Mouse (Mus musculus): ENCODE measurements at regions not wholly inside any gene's neighbourhood (a gene's known extent, or its start where the extent isn't known, plus 50 kb on each side); places are given as distances from the start of the nearest gene placed in this dataset.

DNA sequence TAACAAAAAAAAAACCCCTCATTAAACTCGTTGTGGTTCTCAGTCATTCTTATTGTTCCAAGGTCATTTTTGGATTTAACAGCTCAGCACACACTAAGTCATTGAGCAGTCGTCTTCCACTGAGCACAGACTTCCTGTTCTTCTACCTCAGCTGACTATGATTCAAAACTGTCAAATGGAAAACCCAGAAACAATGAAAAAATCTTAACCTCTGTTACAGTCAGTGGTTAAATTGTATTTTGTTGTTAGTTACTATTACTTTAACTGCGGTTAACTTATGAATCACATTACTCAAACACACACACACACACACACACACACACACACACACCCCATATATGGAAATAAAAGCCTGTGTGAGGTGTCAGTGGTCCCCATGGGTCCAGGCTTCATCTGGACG is 92.5 kb upstream of the Trpm1 start:
- DNase-seq, result no peak
- intact Hi-C loops (cut with DNase I), result loop anchor here (5.0 kb wide), 1 partner anchor 91 kb away; the partner anchor contains the start of gene Trpm1

DNA sequence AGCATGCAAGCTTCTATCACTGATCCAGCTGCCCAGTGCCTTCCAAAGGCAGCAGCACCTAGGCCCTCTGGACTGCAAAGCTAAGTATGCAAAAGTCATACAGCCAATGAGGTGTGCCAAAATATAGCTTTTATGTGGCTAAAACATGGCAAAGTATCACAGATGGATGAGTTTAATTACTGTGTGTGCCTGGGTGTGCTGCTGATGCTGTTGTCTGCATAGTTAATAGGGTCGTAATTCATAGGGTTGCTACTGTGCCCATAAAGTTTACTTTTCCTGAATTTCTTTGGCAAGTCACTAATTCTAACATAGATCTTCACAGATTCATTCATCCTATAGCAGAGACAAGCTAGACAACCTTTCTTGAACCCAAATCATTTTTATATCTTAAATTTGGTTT is 93.1 kb upstream of the Trpm1 start:
- intact Hi-C loops (cut with DNase I), result loop anchor here (5.0 kb wide), 1 partner anchor 92 kb away; the partner anchor contains the start of gene Trpm1
- DNase-seq, result no peak

DNA sequence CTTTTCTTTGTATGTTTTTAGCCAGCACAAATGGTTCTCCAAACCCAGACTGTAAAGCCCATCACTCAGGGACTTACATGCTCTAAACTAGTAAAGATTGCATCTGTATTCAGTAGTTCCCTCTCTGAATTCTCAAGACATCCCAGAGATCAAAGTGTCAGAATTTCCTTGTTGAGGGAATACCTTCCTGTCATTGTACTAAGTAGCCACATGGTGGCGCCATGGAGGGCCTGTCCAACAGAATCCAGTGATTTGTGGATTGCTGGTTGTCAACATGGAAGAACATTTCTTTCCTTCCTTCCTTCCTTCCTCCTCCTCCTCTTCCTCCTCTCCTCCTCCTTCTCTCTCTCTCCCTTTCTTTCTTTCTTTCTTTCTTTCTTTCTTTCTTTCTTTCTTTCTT is 93.6 kb upstream of the Trpm1 start:
- no peak for DNase-seq
- intact Hi-C loops (cut with DNase I), result loop anchor here (5.0 kb wide), 1 partner anchor 92 kb away; the partner anchor contains the start of gene Trpm1

DNA sequence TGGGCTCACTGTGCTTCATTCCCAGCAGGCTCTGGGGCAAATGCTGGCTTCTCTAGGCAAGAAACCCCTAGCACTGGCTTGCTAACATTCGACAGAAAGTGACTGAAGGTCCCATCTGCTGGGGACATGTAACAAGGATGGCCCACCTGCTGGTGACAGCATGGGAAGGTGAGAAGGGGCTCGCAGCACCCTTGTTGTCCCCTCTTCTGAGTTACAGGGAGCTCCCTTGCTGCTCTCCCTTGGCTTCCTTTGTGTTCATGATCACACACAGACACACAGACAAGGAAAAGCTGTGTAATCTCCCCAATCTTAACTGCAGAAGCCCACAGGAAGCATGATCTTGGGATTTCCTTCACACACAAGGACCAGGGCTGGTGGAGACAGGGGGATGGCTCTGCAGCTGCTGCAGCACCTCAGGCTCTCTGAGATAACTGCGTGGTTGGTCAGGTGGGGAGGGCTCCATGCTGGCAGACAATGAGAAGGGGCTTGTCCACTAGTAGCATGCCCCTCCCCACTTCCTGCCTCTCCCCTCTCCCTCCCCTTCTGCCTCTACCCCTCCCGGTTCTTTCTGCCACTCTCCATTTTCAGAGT is 95.3 kb upstream of the Trpm1 start:
- intact Hi-C loops (cut with DNase I), result no loop called here
- DNase-seq, result peak in 1 of 2 experiments; percentile 6

DNA sequence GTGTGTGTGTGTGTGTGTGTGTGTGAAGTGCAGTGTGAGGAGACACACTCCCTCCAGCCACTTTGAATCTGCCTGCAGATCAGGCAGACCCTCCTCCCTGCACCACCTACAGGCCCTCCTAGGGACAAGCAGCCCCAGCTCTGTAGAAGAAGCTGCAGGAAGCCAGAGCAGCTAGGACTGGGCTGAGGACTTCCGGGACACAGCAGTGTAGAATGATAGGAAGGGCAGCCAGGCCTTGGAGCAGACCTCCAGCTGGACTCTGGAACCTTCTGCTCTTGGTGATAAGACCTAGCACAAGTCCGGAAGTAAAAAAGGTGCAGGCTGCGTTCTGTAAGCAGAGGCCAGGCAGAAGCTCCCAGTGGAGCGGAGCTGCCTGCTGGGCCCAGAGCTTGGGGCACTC is 95.8 kb upstream of the Trpm1 start:
- intact Hi-C loops (cut with DNase I), result no loop called here
- peak in 1 of 2 experiments; percentile 10 for DNase-seq

DNA sequence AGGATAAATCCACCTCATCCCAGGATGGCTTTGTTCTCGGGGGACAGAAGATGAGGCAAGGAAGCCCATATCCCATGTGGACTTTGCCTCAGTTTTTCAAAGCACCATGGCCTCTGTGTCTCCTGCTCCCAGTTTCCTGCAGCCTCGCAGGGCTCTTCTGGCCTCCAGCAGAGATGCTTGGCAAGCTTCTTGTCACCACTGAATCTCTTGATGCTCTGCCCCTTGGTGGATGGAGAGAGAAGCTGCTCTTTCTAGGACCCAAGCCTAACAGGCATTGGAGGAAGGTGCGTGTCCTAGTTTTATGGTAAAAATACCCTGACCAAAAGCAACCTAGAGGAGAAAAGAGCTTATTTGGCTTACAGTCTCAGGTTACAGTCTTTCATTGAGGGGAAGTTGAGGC is 97.1 kb upstream of the Trpm1 start:
- intact Hi-C loops (cut with DNase I), result no loop called here
- DNase-seq, result no peak

DNA sequence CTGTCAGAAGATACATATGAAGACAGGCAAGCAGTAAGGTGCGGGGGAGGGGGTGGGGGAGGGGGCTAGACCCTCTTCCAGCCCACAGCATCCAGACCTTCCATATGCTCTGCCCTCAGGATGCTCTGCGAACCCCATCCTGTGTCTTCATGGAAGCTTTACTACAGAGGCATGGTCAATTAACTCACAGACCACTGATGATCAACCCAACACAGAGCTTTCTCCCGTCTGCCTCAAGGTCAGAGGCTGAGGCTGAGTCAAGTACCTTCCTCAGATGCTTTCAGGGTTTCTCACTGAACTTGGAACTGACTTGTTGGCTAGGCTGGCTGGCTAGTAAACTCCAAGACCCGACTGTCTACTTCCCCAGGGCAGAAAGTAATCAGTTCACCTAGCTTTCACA is 98.6 kb upstream of the Trpm1 start:
- intact Hi-C loops (cut with DNase I), result no loop called here
- no peak for DNase-seq

DNA sequence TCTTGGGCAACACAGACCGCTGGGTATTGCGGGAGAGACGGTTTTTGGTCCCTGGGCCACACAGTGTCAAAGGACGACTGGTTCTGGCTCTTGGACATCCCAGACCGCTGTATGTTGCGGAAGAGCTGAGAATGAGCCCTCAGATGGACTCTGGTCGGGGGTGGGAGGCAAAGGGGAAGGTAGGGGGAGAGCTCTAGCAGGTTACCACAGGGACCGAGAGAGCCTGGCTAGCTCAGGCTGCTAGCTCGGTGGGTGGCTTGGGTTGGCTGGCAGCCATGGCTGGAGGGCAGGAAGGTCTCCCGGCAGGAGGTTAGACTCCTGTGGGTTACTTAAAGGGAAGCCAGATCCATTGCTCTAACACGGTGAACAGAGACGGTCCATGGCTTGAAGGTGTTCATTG is 99.9 kb upstream of the Trpm1 start:
- DNase-seq, result no peak
- intact Hi-C loops (cut with DNase I), result no loop called here

DNA sequence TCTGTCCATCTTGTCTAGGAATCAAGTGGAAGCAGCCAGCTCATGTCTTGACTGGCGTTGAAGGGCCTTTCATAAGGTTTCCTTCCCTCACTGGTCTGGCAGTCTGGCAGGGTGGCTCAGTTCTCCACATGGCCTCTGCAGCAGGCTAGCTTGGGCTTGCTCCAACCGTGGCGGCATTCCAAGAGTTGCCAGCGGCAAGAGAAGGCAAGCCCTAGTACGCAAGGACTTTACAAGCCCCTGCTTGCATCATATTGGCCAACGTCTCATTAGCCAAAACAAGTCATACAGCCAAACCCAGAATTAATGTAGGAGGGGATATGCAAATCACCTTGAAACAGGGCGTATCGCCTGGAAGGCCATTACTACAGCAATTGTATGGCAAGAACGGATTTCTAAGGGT is 101.2 kb upstream of the Trpm1 start:
- peak; percentile 35 to 66 for DNase-seq
- intact Hi-C loops (cut with DNase I), result no loop called here

DNA sequence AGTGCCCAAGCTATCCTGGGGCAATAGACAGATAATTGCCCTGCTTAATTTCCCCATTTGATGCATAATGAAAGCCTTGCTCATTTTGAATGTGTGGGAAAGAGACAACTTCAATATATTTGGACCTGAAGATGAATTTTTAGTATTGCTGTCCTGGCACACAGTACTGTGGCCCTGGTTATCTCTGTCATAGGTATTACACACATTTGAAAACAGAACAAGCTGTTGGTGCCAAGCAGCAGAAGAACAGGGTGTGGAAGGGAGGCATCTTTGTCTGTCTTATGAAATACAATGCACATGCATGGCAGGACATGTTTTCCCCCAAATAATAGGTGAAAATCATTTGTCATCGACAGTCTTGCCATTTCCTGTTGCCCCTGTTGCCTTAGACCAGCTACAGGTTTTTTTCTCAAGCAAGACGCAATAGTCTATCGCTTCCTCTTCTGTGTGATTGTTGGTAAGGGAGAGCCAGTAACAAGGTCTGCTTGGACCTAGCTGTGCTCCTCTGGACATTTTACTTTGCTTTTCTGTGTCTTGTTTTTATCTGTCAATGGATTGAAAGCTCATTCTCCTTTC is 102.7 kb upstream of the Trpm1 start:
- no peak for DNase-seq
- intact Hi-C loops (cut with DNase I), result no loop called here

DNA sequence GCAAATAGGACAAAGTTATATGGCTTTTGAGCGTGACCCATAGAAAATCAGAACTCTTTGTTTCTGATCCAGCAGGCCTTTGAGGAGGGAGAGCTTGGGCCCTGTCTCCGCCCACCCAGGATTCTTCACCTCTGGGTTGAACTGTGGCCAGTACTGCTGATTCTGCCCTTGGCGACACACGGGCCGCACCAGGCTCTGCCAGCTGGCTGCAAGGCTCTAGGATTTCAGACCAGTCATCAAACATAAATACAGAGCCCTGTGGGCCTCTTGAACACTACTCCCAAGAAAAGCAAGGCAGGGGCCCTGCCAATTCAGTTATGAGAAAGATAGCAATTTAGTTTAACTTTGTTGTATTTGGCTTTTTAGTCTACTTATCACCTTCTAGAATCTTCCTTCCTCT is 103.4 kb upstream of the Trpm1 start:
- intact Hi-C loops (cut with DNase I), result no loop called here
- peak in 1 of 2 experiments; percentile 59 for DNase-seq

DNA sequence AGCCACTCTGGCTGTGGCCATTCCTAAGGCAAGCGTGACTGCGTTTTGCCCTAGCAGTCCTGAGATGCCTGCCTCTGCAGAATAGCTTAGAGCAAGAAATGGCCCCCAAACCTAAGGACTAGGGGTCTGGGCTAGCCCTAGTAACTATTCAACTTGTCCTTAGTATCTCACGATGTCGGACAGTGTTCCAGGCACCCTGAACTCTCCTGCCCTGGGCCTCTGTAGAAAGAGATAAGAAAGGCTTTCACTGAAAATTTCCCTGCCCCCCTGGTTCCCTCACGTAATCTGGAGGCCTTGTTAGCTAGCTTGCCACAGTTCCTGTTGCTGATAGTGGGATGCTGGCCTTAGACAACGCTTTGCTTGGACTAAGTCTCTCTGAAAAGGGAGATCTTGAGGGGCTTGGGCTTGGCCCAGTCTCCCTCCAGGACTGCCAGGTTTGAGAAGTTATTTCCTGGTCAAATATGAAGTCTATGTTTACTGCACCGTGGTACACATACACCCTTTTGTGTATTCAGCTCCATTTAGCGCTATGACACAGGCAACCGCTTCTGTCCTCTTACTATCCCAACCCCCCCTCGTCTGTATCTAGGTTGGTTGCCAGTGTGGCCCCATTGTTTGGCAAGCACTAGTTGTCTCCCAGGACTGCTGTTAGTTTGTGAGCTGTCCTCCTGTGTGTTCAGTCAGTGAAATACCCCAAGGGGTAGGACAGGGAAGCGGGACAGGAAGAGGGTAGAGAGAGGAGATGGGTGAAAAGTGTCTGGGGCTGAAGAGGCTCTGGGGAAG is 104.3 kb upstream of the Trpm1 start:
- DNase-seq, result no peak
- intact Hi-C loops (cut with DNase I), result no loop called here

DNA sequence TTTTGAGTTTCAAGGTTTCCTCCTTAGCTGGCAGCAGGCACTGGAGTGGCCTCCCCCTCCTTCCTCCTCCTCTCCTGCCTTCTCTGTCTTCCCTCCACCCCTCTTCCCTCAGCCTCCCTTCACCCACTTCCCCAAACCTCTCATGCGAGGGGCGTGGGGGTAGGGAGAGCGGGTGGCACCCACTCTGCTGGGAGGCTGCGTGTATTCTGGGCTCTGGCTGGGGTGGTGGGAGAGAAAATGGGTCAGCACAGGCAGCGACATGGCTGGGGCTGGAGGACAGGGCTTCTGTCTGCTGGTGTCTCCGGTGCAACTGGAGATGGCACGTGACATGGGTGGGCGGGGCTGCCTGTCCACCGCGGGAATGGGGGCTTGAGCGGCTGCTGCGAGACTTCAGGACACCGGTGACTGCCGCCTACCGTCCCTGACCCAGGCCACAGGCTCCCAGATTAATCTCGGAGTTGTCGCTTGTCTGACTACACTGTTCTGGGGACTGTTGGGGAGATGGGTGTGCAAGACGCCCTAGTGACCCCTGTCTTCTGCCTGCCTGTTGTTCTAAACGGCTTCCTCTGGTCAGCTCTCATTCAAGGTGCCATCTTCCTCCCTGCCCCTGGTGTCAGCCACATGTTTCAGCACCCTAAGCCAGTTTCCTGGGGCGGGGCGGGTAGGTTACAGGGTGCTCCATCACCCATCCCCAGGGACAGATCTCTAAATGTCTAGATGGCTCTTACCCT is 105.0 kb upstream of the Trpm1 start:
- peak; percentile 30 to 43 for DNase-seq
- intact Hi-C loops (cut with DNase I), result no loop called here

DNA sequence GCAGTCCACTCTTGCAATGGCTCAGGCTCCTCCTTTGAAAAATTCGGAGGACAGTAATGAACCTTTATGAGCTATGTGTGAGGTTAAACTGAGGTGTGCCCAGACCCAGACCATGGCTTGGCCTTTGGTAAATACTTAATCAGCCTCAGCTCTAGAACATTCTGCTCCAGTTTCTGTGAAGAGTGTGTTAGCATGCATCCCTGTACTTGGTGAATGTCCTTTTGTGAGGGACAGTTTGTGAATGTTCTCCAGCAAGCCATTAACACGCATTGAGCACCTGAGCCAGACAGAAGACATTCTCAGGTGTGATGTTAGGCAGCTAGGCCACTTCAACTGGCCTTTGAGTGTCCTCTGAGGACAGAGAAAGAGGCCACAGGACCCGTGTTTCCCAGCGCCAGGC is 105.8 kb upstream of the Trpm1 start:
- intact Hi-C loops (cut with DNase I), result no loop called here

DNA sequence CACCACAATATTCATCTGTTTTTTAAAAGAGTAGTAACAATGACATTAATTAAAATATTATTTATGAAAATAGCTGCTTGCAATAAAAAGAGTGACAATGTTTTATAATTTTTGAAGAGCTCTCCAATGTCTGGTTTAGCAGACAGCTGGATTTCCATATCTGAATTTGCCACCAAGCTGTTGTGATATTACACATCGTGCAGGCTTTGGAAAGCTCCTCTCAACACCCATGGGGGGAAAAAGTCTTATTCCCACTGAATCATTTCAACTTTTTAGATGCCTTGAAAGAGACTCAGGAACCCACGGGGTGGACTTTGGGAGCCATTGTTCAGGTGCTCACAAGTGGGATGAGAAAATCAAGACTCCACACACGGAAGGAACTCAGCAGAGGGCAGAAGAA is 106.6 kb upstream of the Klf13 start:
- intact Hi-C loops (cut with DNase I), result no loop called here
- no peak for DNase-seq

More for the DNA sequence above, 105.8 kb upstream of the Trpm1 start:
- no peak for DNase-seq

DNA sequence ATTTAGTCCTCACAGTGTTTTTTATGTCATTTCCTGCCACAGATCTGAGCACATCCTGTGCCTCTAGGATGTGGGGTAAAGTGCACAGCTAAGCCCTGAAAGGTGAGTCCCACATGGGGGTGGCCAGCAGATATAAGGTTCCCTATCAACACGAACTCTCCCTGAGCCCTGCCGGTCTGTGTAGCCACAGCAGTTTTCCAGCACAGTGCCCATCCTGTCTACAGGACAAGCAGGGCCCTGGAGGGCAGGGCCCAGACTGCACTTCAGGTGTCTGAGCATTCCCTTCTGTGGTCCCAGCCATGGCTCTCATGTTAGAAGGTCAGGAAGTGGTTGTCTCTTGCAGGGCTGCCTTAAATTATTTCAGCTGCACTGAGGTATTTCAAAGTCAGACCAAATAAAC is 104.3 kb upstream of the Klf13 start:
- intact Hi-C loops (cut with DNase I), result no loop called here
- no peak for DNase-seq

DNA sequence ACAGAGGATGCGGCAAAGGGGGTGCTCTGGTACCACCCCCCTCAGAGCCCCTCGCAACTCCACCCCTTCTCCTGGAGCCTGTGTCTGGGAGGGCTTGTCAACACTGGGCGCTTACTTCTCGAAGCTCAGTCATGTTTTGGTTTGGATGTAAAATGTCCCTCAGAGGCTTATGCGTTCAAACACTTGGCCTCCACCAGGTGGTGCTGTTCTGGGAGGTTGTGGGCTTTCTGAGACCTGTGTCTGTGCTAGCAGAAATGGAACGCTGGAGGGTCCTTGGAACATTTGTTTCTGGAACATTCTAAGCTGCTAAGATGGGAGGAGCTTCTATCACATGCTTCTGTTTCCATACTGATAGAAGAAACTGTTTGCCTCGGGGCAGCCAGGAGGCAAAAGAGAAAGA is 102.6 kb upstream of the Klf13 start:
- intact Hi-C loops (cut with DNase I), result no loop called here
- DNase-seq, result no peak

DNA sequence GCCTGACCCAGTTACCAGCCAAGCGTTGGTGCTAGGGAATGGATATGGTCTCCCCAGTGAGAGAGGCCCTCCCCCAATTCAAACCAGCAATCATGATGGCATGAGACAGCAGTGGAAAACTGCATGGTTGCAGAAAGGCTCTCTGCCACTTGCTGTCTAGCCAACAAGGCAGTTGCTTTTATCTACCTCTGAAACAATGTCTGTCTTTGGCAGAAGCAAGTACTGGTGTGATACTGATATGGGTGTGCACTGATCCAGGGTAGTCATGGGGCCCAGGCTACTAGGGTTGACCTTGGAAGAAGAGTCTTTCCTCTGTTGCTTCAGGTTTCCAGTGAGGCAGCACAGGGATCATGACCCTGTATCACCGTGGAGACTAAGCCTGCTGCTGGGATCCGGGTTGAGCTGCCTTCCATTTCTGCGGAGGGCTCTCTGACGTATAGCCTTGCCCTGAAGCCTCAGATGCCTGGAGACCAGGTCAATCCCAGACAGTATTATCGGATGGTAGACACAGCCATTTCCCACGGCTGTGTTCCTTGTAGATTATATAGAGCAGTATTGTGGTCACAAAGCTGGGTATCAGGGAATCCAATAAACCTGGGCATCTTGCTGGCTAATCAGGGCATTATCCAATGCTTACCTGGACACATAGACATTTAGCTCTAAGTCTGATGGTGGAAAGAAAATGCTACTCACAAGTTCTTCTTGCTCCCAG is 101.5 kb upstream of the Klf13 start:
- no peak for DNase-seq
- intact Hi-C loops (cut with DNase I), result no loop called here

DNA sequence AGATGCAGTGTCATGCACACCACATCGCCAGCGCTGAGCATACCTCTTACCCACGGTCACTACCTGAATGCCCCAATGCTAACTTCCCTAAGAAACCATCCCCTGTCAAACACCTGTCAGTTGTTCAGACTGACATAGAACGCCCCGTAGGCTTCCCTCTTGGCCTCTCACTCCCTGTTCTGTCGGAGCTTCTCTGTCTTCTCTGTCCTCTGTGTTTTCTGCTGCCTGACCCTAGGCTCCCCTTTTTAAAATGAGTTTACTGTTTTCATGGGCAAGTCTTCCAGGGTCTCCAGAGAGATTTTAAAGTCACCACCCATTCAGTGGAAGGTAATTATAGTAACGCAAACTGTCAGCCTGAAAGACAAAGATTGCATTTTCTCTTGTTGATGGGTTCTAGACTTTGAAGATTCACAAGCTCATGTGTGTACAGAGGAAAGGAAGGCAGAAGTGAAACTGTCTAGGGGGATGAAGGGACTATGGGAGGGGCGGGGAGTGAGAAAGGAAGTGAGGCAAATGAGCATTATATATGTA is 99.1 kb upstream of the Klf13 start:
- intact Hi-C loops (cut with DNase I), result no loop called here
- no peak for DNase-seq

DNA sequence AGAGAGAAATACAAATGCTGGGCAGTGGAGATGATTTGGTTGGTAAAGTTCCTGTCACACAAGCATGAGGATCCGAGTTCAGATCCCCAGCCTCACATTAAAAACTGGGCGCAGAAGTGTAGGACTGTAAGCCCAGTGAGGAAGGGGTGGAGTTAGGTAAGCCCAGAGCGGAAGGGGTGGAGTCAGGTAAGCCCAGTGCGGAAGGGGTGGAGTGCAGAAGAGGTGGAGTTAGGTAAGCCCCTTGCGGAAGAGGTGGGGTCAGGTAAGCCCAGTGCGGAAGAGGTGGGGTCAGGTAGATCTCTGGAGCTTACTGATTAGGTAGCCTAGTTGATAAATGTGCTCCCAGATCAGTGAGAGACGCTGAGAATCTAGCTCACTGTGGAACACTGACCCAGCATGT is 97.4 kb upstream of the Klf13 start:
- DNase-seq, result no peak

More for the DNA sequence above, 97.4 kb upstream of the Klf13 start:
- intact Hi-C loops (cut with DNase I), result no loop called here

Measured in gastrocnemius, postnatal 36 days (tissue).